Mouse (Mus musculus) spleen, adult 2 months (tissue): ENCODE results near the gene Pde4d.

Source experiments
- CTCF ChIP-seq: fragments of 200-500 bp; IDR thresholded peaks from 2 replicates; pipeline ENCODE4 v1.5.1; 2011; ENCODE audit warnings: mild to moderate bottlenecking, inconsistent platforms; ENCODE audit not compliant: insufficient read depth, insufficient read length, insufficient replicate concordance; ENCODE audit errors: extremely low read depth
- POLR2A ChIP-seq: fragments of 200-500 bp; IDR thresholded peaks from 2 replicates; pipeline ENCODE4 v1.6.1; 2011; ENCODE audit warnings: low read depth, low read length, inconsistent platforms

DNA sequence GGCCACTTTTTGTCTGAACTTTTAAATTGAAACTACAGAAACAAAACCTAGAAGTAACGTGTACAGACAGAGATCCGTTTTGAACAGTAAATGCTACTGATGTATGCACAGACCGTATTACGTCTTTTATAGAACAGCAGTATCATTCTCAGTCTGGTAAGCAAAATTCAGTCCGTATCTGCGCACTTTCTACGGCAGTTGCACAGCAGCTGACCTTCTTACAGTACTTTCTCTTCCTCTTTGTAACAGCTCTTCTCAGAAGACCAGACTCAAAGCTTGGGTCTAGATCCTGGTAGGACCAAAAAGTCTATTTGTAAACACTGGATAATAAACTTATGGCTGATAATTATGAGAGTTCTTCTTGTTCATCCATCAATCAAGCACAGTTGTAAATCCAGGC is 996.4 kb downstream of the Pde4d start:
- TF ChIP-seq POLR2A (no peak), CTCF (no peak)
